Mouse (Mus musculus): ENCODE measurements around the gene Ovol1.

DNA sequence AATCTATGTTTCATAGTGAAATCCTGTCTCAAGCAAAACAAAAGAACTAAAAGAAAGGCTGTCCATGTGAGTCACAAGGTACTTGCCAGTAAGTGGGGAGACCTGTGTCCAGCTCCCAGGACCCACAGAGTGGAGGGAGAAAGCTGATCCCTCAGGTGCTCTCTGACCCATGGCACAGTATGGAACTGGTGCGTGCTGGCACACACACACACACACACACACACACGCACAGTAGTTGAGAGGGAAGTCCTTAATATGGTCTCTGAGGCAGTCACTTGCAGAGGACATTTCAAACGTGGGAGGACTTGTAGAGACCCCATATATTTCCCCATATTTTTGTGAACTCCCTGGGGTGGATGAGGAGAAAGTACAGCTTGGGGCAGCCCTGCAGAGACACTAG, 1.4 kb upstream of the Ovol1 start:
- TF ChIP-seq EP300 (IDR thresholded peaks at IDR 0.05; ENCODE audit: low read depth) (no peak), CTCF (IDR thresholded peaks at IDR 0.05; ENCODE audit: low read depth) (no peak)

All from liver, postnatal 0 days (tissue).